ENCODE assay signal across 8 mouse cellular contexts in the genomic region with DNA sequence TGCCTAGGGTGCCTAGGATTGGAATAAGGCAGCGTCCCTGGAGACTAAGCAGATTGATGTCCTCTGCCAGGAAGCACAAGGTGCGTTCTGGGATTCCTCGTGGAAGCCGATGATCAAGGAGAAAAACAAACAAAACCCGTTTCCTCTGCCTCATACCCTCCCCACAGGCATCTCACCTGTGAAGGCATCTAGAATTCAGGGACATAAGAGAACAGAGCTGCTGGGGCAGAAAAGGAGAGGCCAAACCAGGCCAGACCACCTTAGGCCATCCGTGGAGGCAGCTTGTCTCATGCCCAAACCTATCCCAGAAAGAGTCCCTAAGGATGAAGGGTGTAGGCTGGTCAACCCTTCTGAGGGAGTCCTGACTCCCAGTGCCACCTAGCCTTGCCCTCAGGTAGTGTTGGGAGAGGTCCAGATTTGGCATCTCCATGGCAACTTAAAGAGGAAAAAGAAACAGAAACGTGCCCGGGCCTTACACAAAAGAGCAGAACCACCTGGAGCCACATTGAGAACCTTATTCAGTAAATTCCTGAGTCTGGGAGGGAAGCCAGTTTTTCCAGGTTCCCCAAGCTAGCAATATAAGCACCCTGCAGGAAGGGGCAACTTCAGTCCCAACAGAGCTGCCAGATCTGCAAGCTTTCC. TPM values are rescaled to one million over a fixed set of nuclear protein-coding genes. Genes with fewer than 3 reads are reported as not detected.
DNase-seq lines count a peak whose midpoint lies in the region; ATAC-seq and TF ChIP-seq lines count a peak whose summit lies in the region.

A gene (minus strand): TSS at position 55 of the 642 bp plus-strand sequence.

- TF ChIP-seq CTCF in spleen, adult 2 months (IDR thresholded peaks at IDR 0.05; ENCODE audit: extremely low read depth, insufficient read depth, insufficient read length, insufficient replicate concordance), result no peak

- no peaks in the 10 kb centered on the region for H3K9me3 ChIP-seq in embryonic facial prominence, embryonic 11.5 days (replicated peaks; ENCODE audit: control insufficient read depth, low read length)
- no peaks in the 10 kb centered on the region for H3K9me3 ChIP-seq in midbrain, embryonic 12.5 days

- no peak within 1 kb of the TSS for H3K27ac ChIP-seq in spleen, adult 2 months (ENCODE audit: insufficient read depth, low read length)
- peak within 1 kb of the TSS; percentile 91 for H3K27ac ChIP-seq in embryonic facial prominence, embryonic 11.5 days (replicated peaks; ENCODE audit: low read depth, low read length)
- peak within 1 kb of the TSS; percentile 90 for H3K27ac ChIP-seq in midbrain, embryonic 12.5 days (replicated peaks)

- intact Hi-C loops in left cerebral cortex, postnatal 14 days (cut with DNase I), result loop anchor here (1.0 to 5.0 kb wide), 3 partner anchors 11 to 155 kb away; no protein-coding TSS in a partner anchor

- peaks cover 3% of the 10 kb centered on the region for H3K27me3 ChIP-seq in spleen, adult 2 months (ENCODE audit: control insufficient read depth, insufficient read depth, low read length)
- no peaks in the 10 kb centered on the region for H3K27me3 ChIP-seq in embryonic facial prominence, embryonic 11.5 days (ENCODE audit: control insufficient read depth, insufficient read depth, low read length)
- H3K27me3 ChIP-seq in midbrain, embryonic 12.5 days, result no peaks in the 10 kb centered on the region

- WGBS in spleen, adult 2 months, result 31% methylated on average over 8 of the region's 8 CpGs
- WGBS in embryonic facial prominence, embryonic 11.5 days, result 4% methylated on average over 8 of the region's 8 CpGs
- 2% methylated on average over 8 of the region's 8 CpGs for WGBS in midbrain, embryonic 12.5 days

- peaks cover 7% of the 10 kb centered on the region for H3K4me1 ChIP-seq in spleen, adult 2 months (ENCODE audit: control insufficient read depth, insufficient read depth, insufficient read length)
- H3K4me1 ChIP-seq in embryonic facial prominence, embryonic 11.5 days (ENCODE audit: control insufficient read depth, insufficient read depth, low read length), result peaks cover 7% of the 10 kb centered on the region
- H3K4me1 ChIP-seq in midbrain, embryonic 12.5 days, result peaks cover 29% of the 10 kb centered on the region

- TF ChIP-seq POLR2A in spleen, adult 2 months (IDR thresholded peaks at IDR 0.05; ENCODE audit: low read depth, low read length), result no peak

- peak within 1 kb of the TSS; percentile 50; the same call in 1 of the 2 replicates for H3K4me3 ChIP-seq in spleen, adult 2 months (ENCODE audit: extremely low read depth, insufficient read depth, insufficient read length)
- peak within 1 kb of the TSS; percentile 89 for H3K4me3 ChIP-seq in embryonic facial prominence, embryonic 11.5 days (ENCODE audit: low read depth, low read length)
- H3K4me3 ChIP-seq in midbrain, embryonic 12.5 days, result peak within 1 kb of the TSS; percentile 86

- DNase-seq in spleen, adult 2 months (ENCODE audit: low read depth in 1 of 2, low spot score in 2 of 2), result no peak
- no peak for DNase-seq in spleen, adult 18-20 months
- peak; percentile 36 for DNase-seq in embryonic facial prominence, embryonic 11.5 days (ENCODE audit: low spot score)
- DNase-seq in heart, postnatal 4 days, result no peak
- DNase-seq in left cerebral cortex, postnatal 14 days (ENCODE audit: low spot score in 2 of 2), result no peak
- DNase-seq in urinary bladder, adult 18-20 months (ENCODE audit: low spot score in 2 of 2), result no peak

- peak within 1 kb of the TSS; percentile 86 for H3K4me2 ChIP-seq in embryonic facial prominence, embryonic 11.5 days (ENCODE audit: low read depth, low read length)
- peak within 1 kb of the TSS; percentile 91 for H3K4me2 ChIP-seq in midbrain, embryonic 12.5 days (replicated peaks)

- H3K36me3 ChIP-seq in spleen, adult 2 months (ENCODE audit: control insufficient read depth, insufficient read depth, low read length), result peaks cover 22% of the 10 kb centered on the region
- H3K36me3 ChIP-seq in embryonic facial prominence, embryonic 11.5 days (replicated peaks; ENCODE audit: control insufficient read depth, insufficient read depth, low read depth, low read length), result peaks cover 19% of the 10 kb centered on the region
- H3K36me3 ChIP-seq in midbrain, embryonic 12.5 days, result peaks cover 58% of the 10 kb centered on the region

- ATAC-seq in embryonic facial prominence, embryonic 11.5 days (replicated peaks; ENCODE audit: insufficient number of reproducible peaks, low FRiP score, low TSS enrichment, low read depth), result peak; percentile 61
- no peak; the same call in 1 of the 2 replicates for ATAC-seq in midbrain, embryonic 12.5 days (ENCODE audit: low FRiP score, low read depth)
- ATAC-seq in megakaryocyte-erythroid progenitor cell, adult 5-6 weeks (replicated peaks; ENCODE audit: low FRiP score, low TSS enrichment, poor library complexity, severe bottlenecking), result no peak

- peak within 1 kb of the TSS; percentile 97 for H3K9ac ChIP-seq in embryonic facial prominence, embryonic 11.5 days (replicated peaks; ENCODE audit: low read length)
- peak within 1 kb of the TSS; percentile 92 for H3K9ac ChIP-seq in midbrain, embryonic 12.5 days (replicated peaks)

RNA-seq across cellular contexts. Expression of the gene that starts here (rescaled TPM):
- polyA plus RNA-seq in spleen, adult 2 months (2012; rRNA removed), result 4.9 TPM in 2 replicates
- 51.5 and 60.8 TPM in 2 replicates for polyA plus RNA-seq in embryonic facial prominence, embryonic 11.5 days (2014; fragmentation: Nextera tagmentation; extraction: Ambion mirVana)
- total RNA-seq in heart, postnatal 4 days (2021), result 10 to 100 TPM; 52.4 to 53.4 TPM
- 100 to 1,000 TPM; 344 to 360 TPM for total RNA-seq in left cerebral cortex, postnatal 14 days (2021)
- 146 and 150 TPM in 2 replicates for polyA plus RNA-seq in midbrain, embryonic 12.5 days (2016; fragmentation: Nextera tagmentation; extraction: Ambion mirVana)
- 0.10 and 2.4 TPM in 2 replicates for total RNA-seq in megakaryocyte-erythroid progenitor cell, adult 5-6 weeks (2014; fragmentation: Nextera tagmentation)
- total RNA-seq in megakaryocyte-erythroid progenitor cell, adult 5-6 weeks (2017), result 0.23 and 0.56 TPM in 2 replicates

Comparison
In these comparisons a context has a peak if more than half of its experiments do, and no peak if none do; other contexts are left out.
1. RNA of the gene that starts here (total RNA-seq): 344 to 360 TPM in left cerebral cortex, postnatal 14 days and 52.4 to 53.4 TPM in heart, postnatal 4 days; 0.10 to 2.4 TPM in megakaryocyte-erythroid progenitor cell, adult 5-6 weeks; every median in the first group is over 10 times any median in the second.
2. RNA of the gene that starts here (total RNA-seq): 344 to 360 TPM in left cerebral cortex, postnatal 14 days; 52.4 to 53.4 TPM in heart, postnatal 4 days; every median in the first group is over 4 times any median in the second.
3. Peak in every context shown above with its lines, with median percentiles within 50 percentile points of each other: H3K4me3 ChIP-seq.